Mouse (Mus musculus) CH12.LX (cell line): ENCODE measurements around the gene Txnip. TPM values are rescaled to one million over a fixed set of nuclear protein-coding genes. Genes with fewer than 3 reads are reported as not detected.

Experiments used
- DNase-seq: peaks from one replicate; pipeline ENCODE4 v3.0.0-alpha.2; 2013; ENCODE audit errors: extremely low read depth
- H3K27ac ChIP-seq: 2 replicates; pipeline ENCODE4 v1.5.1; 2012; ENCODE audit warnings: low read depth, mild to moderate bottlenecking, control low read depth, moderate library complexity; ENCODE audit not compliant: insufficient read depth
- H3K27me3 ChIP-seq: replicated peaks from 2 replicates; pipeline ENCODE3; 2012; ENCODE audit warnings: inconsistent platforms
- H3K36me3 ChIP-seq, 2 experiments: replicated peaks in 1 of 2; 2 replicates each; pipeline versions ENCODE3 to v1.6.1; 2012; ENCODE audit warnings: inconsistent platforms in 1 of 2, low read length in 1 of 2, mild to moderate bottlenecking in 1 of 2, mixed read lengths in 1 of 2, moderate library complexity in 1 of 2; ENCODE audit not compliant: control insufficient read depth in 1 of 2, insufficient read depth in 1 of 2
- H3K4me1 ChIP-seq, 2 experiments: 2 replicates each; pipeline ENCODE4 v1.6.1; 2012; ENCODE audit warnings: inconsistent platforms in 1 of 2, moderate library complexity in 1 of 2; ENCODE audit not compliant: insufficient read depth in 2 of 2, control insufficient read depth in 1 of 2
- H3K4me2 ChIP-seq: 2 replicates; pipeline ENCODE4 v1.6.1; 2012; ENCODE audit warnings: low read depth, mild to moderate bottlenecking, control low read depth; ENCODE audit not compliant: poor library complexity, insufficient read depth, severe bottlenecking
- H3K4me3 ChIP-seq, 3 experiments: fragments of 150-350 bp in 1 of 3; sonication (generic) in 1 of 3; replicated peaks in 1 of 3; 2 replicates each; pipeline versions ENCODE3 to v1.5.1; 2011 to 2012; ENCODE audit warnings: low read depth in 2 of 3, low read length in 2 of 3, mild to moderate bottlenecking in 2 of 3, moderate library complexity in 2 of 3, control low read depth in 1 of 3, improper control_type of control experiment in 1 of 3, inconsistent platforms in 1 of 3, mixed read lengths in 1 of 3; ENCODE audit not compliant: poor library complexity in 1 of 3
- H3K79me2 ChIP-seq: replicated peaks from 2 replicates; pipeline ENCODE4 v1.6.1; 2012; ENCODE audit warnings: mild to moderate bottlenecking, moderate library complexity; ENCODE audit not compliant: control insufficient read depth, poor library complexity, insufficient read depth, severe bottlenecking; ENCODE audit errors: extremely low read depth
- H3K9ac ChIP-seq: 2 replicates; pipeline ENCODE4 v1.6.1; 2012; ENCODE audit warnings: low read depth, mild to moderate bottlenecking, control low read depth, moderate library complexity; ENCODE audit not compliant: insufficient read depth
- H3K9me3 ChIP-seq: replicated peaks from 2 replicates; pipeline ENCODE3; 2012; ENCODE audit warnings: low read length, inconsistent platforms, mixed read lengths
- BHLHE40 ChIP-seq: IDR thresholded peaks from 2 replicates; pipeline ENCODE4 v1.6.1; 2011; ENCODE audit warnings: mild to moderate bottlenecking, low read depth, low read length, improper control_type of control experiment
- CHD1 ChIP-seq: IDR thresholded peaks from 2 replicates; pipeline ENCODE4 v1.6.1; 2012; ENCODE audit warnings: low read depth, low read length, improper control_type of control experiment, inconsistent platforms
- CHD2 ChIP-seq: IDR thresholded peaks from 2 replicates; pipeline ENCODE4 v1.6.1; 2011; ENCODE audit warnings: low read length, improper control_type of control experiment
- E2F4 ChIP-seq: IDR thresholded peaks from 2 replicates; pipeline ENCODE4 v1.6.1; 2011; ENCODE audit warnings: low read depth, low read length, improper control_type of control experiment; ENCODE audit not compliant: insufficient replicate concordance
- ELF1 ChIP-seq: IDR thresholded peaks from 2 replicates; pipeline ENCODE4 v1.6.1; 2014; ENCODE audit warnings: low read depth, mild to moderate bottlenecking, inconsistent platforms, low read length, improper control_type of control experiment
- EP300 ChIP-seq: IDR thresholded peaks from 2 replicates; pipeline ENCODE4 v1.6.1; 2011; ENCODE audit warnings: low read length, improper control_type of control experiment
- GABPA ChIP-seq: IDR thresholded peaks from 2 replicates; pipeline ENCODE4 v1.6.1; 2012; ENCODE audit warnings: low read depth, low read length, improper control_type of control experiment, inconsistent platforms; ENCODE audit not compliant: insufficient replicate concordance
- IRF4 ChIP-seq: IDR thresholded peaks from 2 replicates; pipeline ENCODE4 v1.6.1; 2014; ENCODE audit warnings: low read depth, mild to moderate bottlenecking, inconsistent platforms, low read length, improper control_type of control experiment
- JUN ChIP-seq: IDR thresholded peaks from 2 replicates; pipeline ENCODE4 v1.6.1; 2011; ENCODE audit warnings: low read depth, mild to moderate bottlenecking, low read length, improper control_type of control experiment, moderate library complexity; ENCODE audit not compliant: insufficient read depth
- JUND ChIP-seq: conservative IDR thresholded peaks from 2 replicates; pipeline ENCODE4 v1.6.1; 2011; ENCODE audit warnings: low read depth, low read length, improper control_type of control experiment
- MAFK ChIP-seq: IDR thresholded peaks from 2 replicates; pipeline ENCODE4 v1.6.1; 2011; ENCODE audit warnings: low read length, improper control_type of control experiment; ENCODE audit not compliant: insufficient replicate concordance
- MAX ChIP-seq: IDR thresholded peaks from 2 replicates; pipeline ENCODE4 v1.6.1; 2011; ENCODE audit warnings: low read length, improper control_type of control experiment
- MXI1 ChIP-seq: IDR thresholded peaks from 2 replicates; pipeline ENCODE4 v1.6.1; 2011; ENCODE audit warnings: mild to moderate bottlenecking, low read depth, low read length, improper control_type of control experiment
- MYC ChIP-seq: IDR thresholded peaks from 2 replicates; pipeline ENCODE4 v1.6.1; 2011; ENCODE audit warnings: low read depth, mild to moderate bottlenecking, improper control_type of control experiment, low read length
- NELFE ChIP-seq: IDR thresholded peaks from 2 replicates; pipeline ENCODE4 v1.6.1; 2011; ENCODE audit warnings: low read depth, low read length, improper control_type of control experiment
- PAX5 ChIP-seq: IDR thresholded peaks from 2 replicates; pipeline ENCODE4 v1.6.1; 2012; ENCODE audit warnings: low read length, inconsistent platforms, mixed read lengths
- POLR2AphosphoS2 ChIP-seq: IDR thresholded peaks from 2 replicates; pipeline ENCODE4 v1.6.1; 2011; ENCODE audit warnings: low read depth, low read length, improper control_type of control experiment
- SIN3A ChIP-seq: IDR thresholded peaks from 2 replicates; pipeline ENCODE4 v1.6.1; 2012; ENCODE audit warnings: low read length, improper control_type of control experiment, inconsistent platforms
- SMC3 ChIP-seq: IDR thresholded peaks from 2 replicates; pipeline ENCODE4 v1.6.1; 2011; ENCODE audit warnings: low read depth, low read length, improper control_type of control experiment
- USF2 ChIP-seq: conservative IDR thresholded peaks from 2 replicates; pipeline ENCODE4 v1.6.1; 2011; ENCODE audit warnings: low read depth, low read length, improper control_type of control experiment
- ZKSCAN1 ChIP-seq: IDR thresholded peaks from 2 replicates; pipeline ENCODE4 v1.6.1; 2012; ENCODE audit warnings: low read depth, inconsistent platforms, low read length, improper control_type of control experiment, borderline replicate concordance
- ZMIZ1 ChIP-seq: IDR thresholded peaks from 2 replicates; pipeline ENCODE4 v1.6.1; 2012; ENCODE audit warnings: low read depth, mild to moderate bottlenecking, inconsistent platforms, low read length, improper control_type of control experiment
- ZNF384 ChIP-seq: IDR thresholded peaks from 2 replicates; pipeline ENCODE4 v1.6.1; 2012; ENCODE audit warnings: low read depth, low read length, improper control_type of control experiment, inconsistent platforms
- dilution Hi-C: fragments of 300-500 bp; cut with MboI; formaldehyde crosslinking; loops from 2 replicates; pipeline ENCODE4 v1.14.3; 2020; ENCODE audit warnings: low sequenced_read_pairs; ENCODE audit not compliant: extremely low pct_unique_long_range_greater_than_20kb, extremely low pct_ligation_motif_present
- in situ Hi-C: fragments of 300-500 bp; cut with MboI; formaldehyde crosslinking; loops from 3 replicates; pipeline ENCODE4 v1.14.3; 2019; ENCODE audit warnings: low sequenced_read_pairs, low pct_ligation_motif_present, low pct_unique_long_range_greater_than_20kb, mixed read lengths
- polyA plus RNA-seq: library from polyadenylated mRNA; unstranded; fragments of >175 nt; gene quantifications from 2 replicates; pipeline ENCODE4 v1.2.1, GENCODE M21; 2012; ENCODE audit warnings: low read depth; ENCODE audit not compliant: insufficient read length
- total RNA-seq, 2 experiments: library from RNA; depleted of rRNA; stranded (reverse); fragments of 300-350 nt in 1 of 2; fragments of >200 nt in 1 of 2; gene quantifications; 2 replicates each; pipeline ENCODE4 v1.2.3; 2012 to 2014

Gene Txnip
- total and polyA plus RNA-seq, 3 experiments, result 41.8 to 220 (median 76.7) TPM

- DNase-seq, result no peak
- Histone ChIP-seq H3K4me3 (no peak overlapping the region), H3K4me1 (peaks cover 5 to 30% of the 10 kb centered on the region in 2 experiments), H3K36me3 (peaks cover 0 to 6% of the 10 kb centered on the region in 2 experiments), H3K9me3 (no peaks in the 10 kb centered on the region), H3K9ac (no peak overlapping the region), H3K27me3 (no peaks in the 10 kb centered on the region), H3K4me2 (no peak overlapping the region), H3K79me2 (no peaks in the 10 kb centered on the region), H3K27ac (no peak overlapping the region)
- TF ChIP-seq PAX5 (no peak), GABPA (no peak), MYC (no peak), CHD1 (no peak), POLR2AphosphoS2 (no peak), MAFK (no peak), E2F4 (no peak), SMC3 (no peak), CHD2 (no peak), JUN (no peak), NELFE (no peak), IRF4 (no peak), MXI1 (no peak), SIN3A (no peak), ELF1 (no peak), BHLHE40 (no peak), USF2 (no peak), ZKSCAN1 (no peak), ZMIZ1 (no peak), MAX (no peak)
- in situ Hi-C loops (loop anchor here (5.0 kb wide), 1 partner anchor 39 kb away; no protein-coding TSS in a partner anchor), dilution Hi-C loops (no loop called here)
Observed at GRCm38 (mm10) chr3:96581141-96581540, 23.4 kb downstream of the Txnip start.

- no peak for DNase-seq
- in situ Hi-C loops, result loop anchor here (5.0 kb wide), 1 partner anchor 40 kb away; no protein-coding TSS in a partner anchor
Observed at GRCm38 (mm10) chr3:96581771-96582515, 24.2 kb downstream of the Txnip start.

More at GRCm38 (mm10) chr3:96581771-96582515, 24.2 kb downstream of the Txnip start:
- Histone ChIP-seq H3K4me1 (peaks cover 5 to 29% of the 10 kb centered on the region in 2 experiments), H3K27ac (no peak overlapping the region), H3K4me3 (no peak overlapping the region), H3K79me2 (no peaks in the 10 kb centered on the region), H3K36me3 (peaks cover 0 to 8% of the 10 kb centered on the region in 2 experiments), H3K27me3 (no peaks in the 10 kb centered on the region), H3K4me2 (no peak overlapping the region), H3K9ac (no peak overlapping the region), H3K9me3 (no peaks in the 10 kb centered on the region)
- TF ChIP-seq JUND, result no peak
- TF ChIP-seq ZMIZ1, result no peak
- no peak for TF ChIP-seq ZNF384
- TF ChIP-seq EP300, result no peak
- no peak for TF ChIP-seq POLR2AphosphoS2
- dilution Hi-C loops, result no loop called here
